Mouse (Mus musculus) intestine, postnatal 0 days (tissue): ENCODE measurements around the gene Icmt. TPM values are rescaled to one million over a fixed set of nuclear protein-coding genes. Genes with fewer than 3 reads are reported as not detected.
A peak's percentile ranks its signal among the peaks of the same experiment; 100 is the strongest.

Experiments
- ATAC-seq: fragments of 200-750 bp; cut with Nextera tagmentation; 2 replicates; pipeline ENCODE4 v1.8.0; 2017; ENCODE audit warnings: mild to moderate bottlenecking, moderate TSS enrichment, moderate library complexity
- H3K27ac ChIP-seq: fragments of 300-500 bp; sonication (generic); 2 replicates; pipeline ENCODE4 v1.5.1; 2014; ENCODE audit warnings: mild to moderate bottlenecking, low read depth, low read length, moderate library complexity
- H3K27me3 ChIP-seq: fragments of 300-500 bp; sonication (generic); replicated peaks from 2 replicates; pipeline ENCODE4 v1.6.1; 2014; ENCODE audit warnings: low read length, mixed read lengths; ENCODE audit not compliant: control insufficient read depth, insufficient read depth
- H3K36me3 ChIP-seq: fragments of 300-500 bp; sonication (generic); 2 replicates; pipeline ENCODE4 v1.6.1; 2014; ENCODE audit warnings: mild to moderate bottlenecking, moderate library complexity; ENCODE audit not compliant: control insufficient read depth, insufficient read depth
- H3K4me1 ChIP-seq: fragments of 300-500 bp; sonication (generic); replicated peaks from 2 replicates; pipeline ENCODE4 v1.6.1; 2014; ENCODE audit warnings: antibody characterized with exemption, low read length, mixed read lengths; ENCODE audit not compliant: control insufficient read depth, insufficient read depth
- H3K4me2 ChIP-seq: fragments of 300-500 bp; sonication (generic); replicated peaks from 2 replicates; pipeline ENCODE4 v1.6.1; 2014; ENCODE audit warnings: low read depth, mild to moderate bottlenecking, moderate library complexity
- H3K4me3 ChIP-seq: fragments of 300-500 bp; sonication (generic); 2 replicates; pipeline ENCODE4 v1.5.1; 2014; ENCODE audit warnings: low read depth, low read length
- H3K9ac ChIP-seq: fragments of 300-500 bp; sonication (generic); 2 replicates; pipeline ENCODE4 v1.6.1; 2014; ENCODE audit warnings: mild to moderate bottlenecking, low read depth, low read length
- H3K9me3 ChIP-seq: fragments of 300-500 bp; sonication (generic); 2 replicates; pipeline ENCODE4 v1.6.1; 2016; ENCODE audit warnings: mixed run types; ENCODE audit not compliant: control insufficient read depth
- CTCF ChIP-seq: sonication (generic); IDR thresholded peaks from 2 replicates; pipeline ENCODE4 v1.5.1; 2016; ENCODE audit warnings: low read depth, mild to moderate bottlenecking, control low read depth, antibody characterized with exemption, moderate library complexity
- WGBS: fragments of 180-500 bp; shearing (Covaris S2); extraction: QIAGEN DNeasy Blood & Tissue Kit; methylation state at CpG from one replicate; pipeline ENCODE4 v1.1.7; 2014; 5-methylcytosine and 5-hydroxymethylcytosine counted together
- polyA plus RNA-seq: library from polyadenylated mRNA; unstranded; fragments of >200 nt; fragmentation: Nextera tagmentation; extraction: Ambion mirVana; gene quantifications from 2 replicates; pipeline ENCODE4 v1.2.1, GENCODE M21; 2015

The Icmt gene
- polyA plus RNA-seq, 1 experiment from 2014 or later: 12.6 TPM

DNA sequence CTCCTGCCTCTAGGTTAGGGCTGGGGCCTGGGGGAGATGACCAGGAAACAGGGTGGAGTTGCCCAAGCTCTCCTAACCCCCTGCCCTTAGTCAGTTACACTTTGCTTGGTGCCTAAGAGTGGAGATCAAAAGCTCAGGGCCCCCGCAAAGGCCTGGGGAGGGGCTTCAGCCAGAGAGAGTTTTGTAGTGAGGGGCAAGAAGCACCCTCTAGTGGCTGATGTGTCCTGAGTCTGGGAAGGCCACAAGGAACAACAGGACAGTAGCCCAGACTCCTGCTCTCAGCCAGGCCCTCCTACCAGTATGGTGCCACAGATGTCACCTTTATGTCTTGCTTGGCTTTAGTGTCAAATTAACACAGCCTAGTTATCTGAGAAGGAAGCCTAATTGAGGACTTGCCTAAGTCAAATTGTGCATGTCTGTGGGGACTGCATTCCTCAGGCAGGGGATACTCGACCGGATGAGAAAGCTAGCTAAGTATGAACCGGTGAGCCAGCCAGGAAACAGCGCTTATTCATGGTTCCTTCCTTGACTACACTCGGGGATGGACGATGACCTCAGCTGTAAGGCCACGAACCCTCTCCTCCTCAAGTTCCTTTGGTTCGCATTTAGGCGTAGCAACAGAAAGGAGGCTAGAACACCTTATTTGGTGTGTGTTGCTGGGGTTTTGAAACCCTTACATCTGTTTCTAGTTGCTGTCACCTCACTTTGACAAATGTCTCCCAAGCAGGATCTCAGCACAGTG is 2.7 kb upstream of the Icmt start:
- TF ChIP-seq CTCF: peak; percentile 43
- Histone ChIP-seq H3K27me3 (peaks cover 36% of the 10 kb centered on the region), H3K4me3 (no peak overlapping the region), H3K9ac (no peak overlapping the region), H3K4me1 (peaks cover 5% of the 10 kb centered on the region), H3K9me3 (no peaks in the 10 kb centered on the region), H3K4me2 (no peak overlapping the region), H3K27ac (no peak overlapping the region), H3K36me3 (no peaks in the 10 kb centered on the region; the same call in 1 of the 2 replicates)
- no peak for ATAC-seq
- 58% methylated on average over 10 of the region's 10 CpGs for WGBS

DNA sequence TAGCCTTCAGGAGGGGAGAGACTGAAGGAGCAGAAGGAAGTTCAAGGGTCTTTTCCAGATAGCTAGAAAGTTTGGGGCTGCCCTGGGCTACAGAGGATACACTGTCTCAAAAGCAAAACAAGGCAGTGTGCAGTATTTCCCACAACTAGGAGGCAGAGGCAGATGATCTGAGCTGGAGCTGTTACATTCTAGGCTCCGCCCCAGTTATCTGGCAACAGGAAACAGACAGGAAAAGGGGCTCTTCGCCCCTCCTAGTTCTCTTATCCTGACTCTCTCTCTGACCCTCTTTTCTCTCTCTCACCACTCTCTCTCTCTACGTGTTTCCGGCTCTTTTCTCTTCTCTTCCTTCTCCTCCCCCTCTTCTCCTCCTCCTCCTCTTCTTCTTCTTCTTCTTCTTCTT is 1.1 kb upstream of the Icmt start:
- WGBS: 18% methylated on average over 4 of the region's 4 CpGs
- Histone ChIP-seq H3K36me3 (0 out of 2 replicates have a peak, but pooled peaks cover 9% of the 10 kb centered on the region), H3K4me2 (no peak overlapping the region; the same call in 1 of the 2 replicates), H3K4me3 (no peak overlapping the region), H3K9ac (no peak overlapping the region), H3K27me3 (peaks cover 22% of the 10 kb centered on the region), H3K27ac (no peak overlapping the region), H3K9me3 (no peaks in the 10 kb centered on the region), H3K4me1 (peaks cover 5% of the 10 kb centered on the region)
- ATAC-seq: no peak
- TF ChIP-seq CTCF: no peak

GRCm38 (mm10) chr4:152296371-152296770 is 656 bp upstream of the Icmt start:
- Histone ChIP-seq H3K27me3 (peaks cover 17% of the 10 kb centered on the region), H3K4me3 (peak overlapping the region; percentile 87), H3K27ac (peak overlapping the region; percentile 64; the same call in 1 of the 2 replicates), H3K9ac (peak overlapping the region; percentile 40; the same call in 1 of the 2 replicates), H3K4me1 (peaks cover 5% of the 10 kb centered on the region), H3K36me3 (peaks cover 13% of the 10 kb centered on the region; the same call in 1 of the 2 replicates), H3K9me3 (no peaks in the 10 kb centered on the region), H3K4me2 (peak overlapping the region; percentile 73)
- ATAC-seq: no peak
- WGBS: 8% methylated on average over 8 of the region's 8 CpGs
- no peak for TF ChIP-seq CTCF

- Histone ChIP-seq H3K4me1 (peaks cover 5% of the 10 kb centered on the region), H3K4me3 (no peak overlapping the region), H3K27ac (no peak overlapping the region), H3K9me3 (no peaks in the 10 kb centered on the region), H3K9ac (no peak overlapping the region), H3K4me2 (no peak overlapping the region), H3K27me3 (no peaks in the 10 kb centered on the region), H3K36me3 (peaks cover 30% of the 10 kb centered on the region)
- no peak for ATAC-seq
- no peak for TF ChIP-seq CTCF
- 86% methylated on average over 14 of the region's 14 CpGs for WGBS
Measured at GRCm38 (mm10) chr4:152298836-152299235, 1.8 kb downstream of the Icmt start.

DNA sequence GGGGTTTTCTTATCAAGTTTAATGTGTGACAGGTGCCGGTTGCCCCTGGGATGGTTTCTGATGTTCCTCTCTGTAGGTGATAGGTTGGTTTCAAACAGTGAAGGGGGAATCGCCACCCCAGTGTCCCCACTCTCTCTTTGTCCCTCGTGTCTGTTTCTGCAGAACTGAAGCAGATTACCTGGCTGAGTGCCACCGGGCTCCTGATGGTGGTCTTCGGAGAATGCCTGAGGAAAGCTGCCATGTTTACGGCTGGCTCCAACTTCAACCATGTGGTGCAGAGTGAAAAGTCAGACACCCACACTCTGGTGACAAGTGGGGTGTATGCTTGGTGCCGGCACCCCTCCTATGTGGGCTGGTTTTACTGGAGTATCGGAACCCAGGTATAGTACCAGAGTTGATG is 3.3 kb downstream of the Icmt start:
- Histone ChIP-seq H3K9me3 (no peaks in the 10 kb centered on the region), H3K9ac (no peak overlapping the region), H3K4me1 (peaks cover 5% of the 10 kb centered on the region), H3K27ac (no peak overlapping the region), H3K4me2 (no peak overlapping the region), H3K4me3 (no peak overlapping the region), H3K27me3 (no peaks in the 10 kb centered on the region), H3K36me3 (peaks cover 39% of the 10 kb centered on the region)
- TF ChIP-seq CTCF: no peak
- WGBS: 95% methylated on average over 8 of the region's 8 CpGs
- no peak for ATAC-seq

- Histone ChIP-seq H3K9me3 (no peaks in the 10 kb centered on the region), H3K4me3 (no peak overlapping the region), H3K9ac (no peak overlapping the region), H3K4me1 (peaks cover 5% of the 10 kb centered on the region), H3K27me3 (no peaks in the 10 kb centered on the region), H3K4me2 (no peak overlapping the region), H3K27ac (no peak overlapping the region), H3K36me3 (peaks cover 39% of the 10 kb centered on the region)
- ATAC-seq: no peak
- TF ChIP-seq CTCF: no peak
- 76% methylated on average over 11 of the region's 11 CpGs for WGBS
Measured at GRCm38 (mm10) chr4:152302012-152302411, 5.0 kb downstream of the Icmt start.
